Mouse (Mus musculus) kidney, adult 2 months (tissue): ENCODE measurements at regions not wholly inside any gene's neighbourhood (a gene's known extent, or its start where the extent isn't known, plus 50 kb on each side); places are given as distances from the start of the nearest gene placed in this dataset.

Source experiments
- DNase-seq: peaks from one replicate; pipeline ENCODE4 v3.0.0; 2021
- H3K27ac ChIP-seq: fragments of 200-500 bp; 2 replicates; pipeline ENCODE4 v1.5.1; 2012; ENCODE audit warnings: low read depth, low read length, control low read depth, inconsistent platforms; ENCODE audit not compliant: insufficient read depth
- H3K27me3 ChIP-seq: fragments of 200-500 bp; replicated peaks from 2 replicates; pipeline ENCODE4 v1.6.1; 2012; ENCODE audit warnings: mild to moderate bottlenecking, moderate library complexity, low read length, inconsistent platforms; ENCODE audit not compliant: control insufficient read depth, insufficient read depth
- H3K36me3 ChIP-seq: fragments of 200-500 bp; 2 replicates; pipeline ENCODE4 v1.6.1; 2012; ENCODE audit warnings: mild to moderate bottlenecking, moderate library complexity, low read length, inconsistent platforms; ENCODE audit not compliant: control insufficient read depth, insufficient read depth
- H3K4me1 ChIP-seq: fragments of 200-500 bp; 2 replicates; pipeline ENCODE4 v1.6.1; 2011; ENCODE audit warnings: low read length; ENCODE audit not compliant: control insufficient read depth, insufficient read depth
- H3K4me3 ChIP-seq: fragments of 200-500 bp; 2 replicates; pipeline ENCODE4 v1.5.1; 2011; ENCODE audit warnings: mild to moderate bottlenecking, low read depth, low read length, control low read depth; ENCODE audit not compliant: insufficient read depth
- CTCF ChIP-seq: fragments of 200-500 bp; conservative IDR thresholded peaks from 2 replicates; pipeline ENCODE4 v1.5.1; 2011; ENCODE audit warnings: low read depth, mild to moderate bottlenecking, control low read depth, low read length, moderate library complexity, mixed read lengths; ENCODE audit not compliant: insufficient read depth, insufficient read length
- POLR2A ChIP-seq: fragments of 200-500 bp; IDR thresholded peaks from one replicate; pipeline ENCODE4 v1.6.1; 2011; ENCODE audit warnings: low read depth, low read length, control low read depth
- WGBS: fragments of 180-500 bp; shearing (Covaris S2); methylation state at CpG from one replicate; pipeline ENCODE4 v1.1.7; 2018; 5-methylcytosine and 5-hydroxymethylcytosine counted together

- DNase-seq = peak; percentile 49
Measured at GRCm38 (mm10) chr13:37492115-37493001, 147.3 kb downstream of the Ly86 start.

GRCm38 (mm10) chr13:37493331-37493730 lies 148.3 kb downstream of the Ly86 start:
- WGBS = 96% methylated on average over 1 of the region's 1 CpGs
- Histone ChIP-seq H3K27me3 (no peaks in the 10 kb centered on the region), H3K4me3 (no peak overlapping the region), H3K36me3 (no peaks in the 10 kb centered on the region), H3K4me1 (no peaks in the 10 kb centered on the region), H3K27ac (no peak overlapping the region)
- DNase-seq = no peak
- no peak for TF ChIP-seq POLR2A
- no peak for TF ChIP-seq CTCF

More at GRCm38 (mm10) chr13:37492115-37493001, 147.3 kb downstream of the Ly86 start:
- Histone ChIP-seq H3K36me3 (no peaks in the 10 kb centered on the region), H3K4me3 (no peak overlapping the region), H3K27me3 (no peaks in the 10 kb centered on the region), H3K27ac (no peak overlapping the region), H3K4me1 (no peaks in the 10 kb centered on the region)
- WGBS = 60% methylated on average over 11 of the region's 11 CpGs
- no peak for TF ChIP-seq CTCF
- no peak for TF ChIP-seq POLR2A

- no peaks in the 10 kb centered on the region for H3K4me1 ChIP-seq
- H3K27me3 ChIP-seq = no peaks in the 10 kb centered on the region
- no peak overlapping the region for H3K4me3 ChIP-seq
- no peak overlapping the region for H3K27ac ChIP-seq
- DNase-seq = no peak
- H3K36me3 ChIP-seq = no peaks in the 10 kb centered on the region
- WGBS = 91% methylated on average over 8 of the region's 8 CpGs
- no peak for TF ChIP-seq CTCF
- no peak for TF ChIP-seq POLR2A
Measured at GRCm38 (mm10) chr13:37495272-37495932, 150.4 kb downstream of the Ly86 start.

GRCm38 (mm10) chr13:37497986-37498385 lies 153.0 kb downstream of the Ly86 start:
- no peaks in the 10 kb centered on the region for H3K27me3 ChIP-seq
- no peak overlapping the region for H3K4me3 ChIP-seq
- no peak for TF ChIP-seq CTCF
- TF ChIP-seq POLR2A = no peak
- no peak overlapping the region for H3K27ac ChIP-seq
- no peak for DNase-seq
- H3K36me3 ChIP-seq = no peaks in the 10 kb centered on the region
- H3K4me1 ChIP-seq = no peaks in the 10 kb centered on the region
- WGBS = 79% methylated on average over 3 of the region's 3 CpGs

- Histone ChIP-seq H3K4me1 (peaks cover 3% of the 10 kb centered on the region), H3K4me3 (no peak overlapping the region), H3K27ac (no peak overlapping the region), H3K27me3 (no peaks in the 10 kb centered on the region), H3K36me3 (no peaks in the 10 kb centered on the region)
- WGBS = 53% methylated on average over 4 of the region's 4 CpGs
- no peak for TF ChIP-seq POLR2A
- TF ChIP-seq CTCF = no peak
- peak; percentile 58 for DNase-seq
Measured at GRCm38 (mm10) chr13:37500668-37501286, 155.8 kb downstream of the Ly86 start.

- H3K27me3 ChIP-seq = no peaks in the 10 kb centered on the region
- WGBS = 91% methylated on average over 6 of the region's 6 CpGs
- no peak overlapping the region for H3K4me3 ChIP-seq
- no peaks in the 10 kb centered on the region for H3K36me3 ChIP-seq
- TF ChIP-seq POLR2A (no peak), CTCF (no peak)
- no peak overlapping the region for H3K27ac ChIP-seq
- no peak for DNase-seq
- peaks cover 26% of the 10 kb centered on the region for H3K4me1 ChIP-seq
Measured at GRCm38 (mm10) chr13:37503449-37503848, 158.4 kb downstream of the Ly86 start.

GRCm38 (mm10) chr13:37503898-37504297 lies 158.9 kb downstream of the Ly86 start:
- WGBS = 93% methylated on average over 3 of the region's 3 CpGs
- Histone ChIP-seq H3K36me3 (no peaks in the 10 kb centered on the region), H3K27ac (no peak overlapping the region), H3K4me3 (no peak overlapping the region), H3K4me1 (peaks cover 31% of the 10 kb centered on the region), H3K27me3 (no peaks in the 10 kb centered on the region)
- DNase-seq = no peak
- no peak for TF ChIP-seq POLR2A
